Comparison of ENCODE assay signal across 8 mouse cellular contexts in genomic region chr13:21717397-21718357, GRCm38 (mm10). TPM values are rescaled to one million over a fixed set of nuclear protein-coding genes. Genes with fewer than 3 reads are reported as not detected.
DNase-seq lines count a peak whose midpoint lies in the region; ATAC-seq lines count a peak whose summit lies in the region.
"Not testable (repeated sequence)": the region's sequence is repeated elsewhere in the genome, so short reads cannot be mapped to it uniquely, and the experiment has no call there.

Gene Hist1h3h, plus strand, starts transcription at chr13:21717659.

- peak within 1 kb of the TSS; percentile 63 for H3K9ac ChIP-seq in heart, embryonic 15.5 days
- H3K9ac ChIP-seq in liver, embryonic 13.5 days = peak within 1 kb of the TSS; percentile 85
- H3K9ac ChIP-seq in stomach, embryonic 15.5 days = peak within 1 kb of the TSS; percentile 50

- ATAC-seq in heart, embryonic 15.5 days (replicated peaks; ENCODE audit: insufficient number of reproducible peaks, insufficient read depth, low FRiP score, low read depth) = peak; percentile 41; the same call in 1 of the 2 replicates
- peak; percentile 15 for ATAC-seq in liver, embryonic 13.5 days (ENCODE audit: low read depth)
- ATAC-seq in stomach, embryonic 15.5 days (ENCODE audit: insufficient read depth, low FRiP score, low read depth) = peak; percentile 25; the same call in 1 of the 2 replicates

- peaks cover 50% of the 10 kb centered on the region for H3K4me1 ChIP-seq in forebrain, embryonic 10.5 days
- H3K4me1 ChIP-seq in heart, embryonic 15.5 days (replicated peaks) = peaks cover 33% of the 10 kb centered on the region
- H3K4me1 ChIP-seq in liver, embryonic 13.5 days (replicated peaks) = peaks cover 55% of the 10 kb centered on the region
- peaks cover 23% of the 10 kb centered on the region for H3K4me1 ChIP-seq in stomach, embryonic 15.5 days

- H3K4me2 ChIP-seq in heart, embryonic 15.5 days = peak within 1 kb of the TSS; percentile 83
- H3K4me2 ChIP-seq in liver, embryonic 13.5 days = peak within 1 kb of the TSS; percentile 86
- peak within 1 kb of the TSS; percentile 69 for H3K4me2 ChIP-seq in stomach, embryonic 15.5 days

- WGBS in forebrain, embryonic 10.5 days = under 1% methylated on average over 26 of the region's 56 CpGs
- 1% methylated on average over 29 of the region's 56 CpGs for WGBS in heart, embryonic 15.5 days
- WGBS in liver, embryonic 13.5 days (ENCODE audit: insufficient replicate concordance) = under 1% methylated on average over 31 of the region's 56 CpGs
- WGBS in stomach, embryonic 15.5 days = 1% methylated on average over 29 of the region's 56 CpGs

- not testable (repeated sequence) for H3K27me3 ChIP-seq in forebrain, embryonic 10.5 days (ENCODE audit: poor library complexity, severe bottlenecking); heart, embryonic 15.5 days; liver, embryonic 13.5 days; stomach, embryonic 15.5 days (replicated peaks)

- H3K27ac ChIP-seq in forebrain, embryonic 10.5 days = peak within 1 kb of the TSS; percentile 96
- peak within 1 kb of the TSS; percentile 91 for H3K27ac ChIP-seq in heart, embryonic 15.5 days
- H3K27ac ChIP-seq in liver, embryonic 13.5 days = peak within 1 kb of the TSS; percentile 99
- H3K27ac ChIP-seq in stomach, embryonic 15.5 days = peak within 1 kb of the TSS; percentile 96

- peak; percentile 56 to 77 for DNase-seq in CD8-positive naive resting alpha-beta T cell, adult 2 months (ENCODE audit: low read depth in 2 of 2, low spot score in 2 of 2)
- peak; percentile 83 for DNase-seq in c-Kit-positive CD71-negative TER-119-negative erythroid progenitor cells, embryonic 14.5 days (ENCODE audit: low read depth)
- DNase-seq in forebrain, embryonic 10.5 days (ENCODE audit: extremely low spot score, low spot score) = peak; percentile 87
- DNase-seq in kidney, postnatal 25 days = peak; percentile 77 to 83
- DNase-seq in liver, embryonic 13.5 days = peak; percentile 88
- DNase-seq in natural killer cell, adult 2 months (ENCODE audit: low spot score in 2 of 2) = peak; percentile 77 to 83

- H3K36me3 ChIP-seq in forebrain, embryonic 10.5 days (replicated peaks); heart, embryonic 15.5 days; liver, embryonic 13.5 days; stomach, embryonic 15.5 days: not testable (repeated sequence)

- not testable (repeated sequence) for H3K9me3 ChIP-seq in forebrain, embryonic 10.5 days; heart, embryonic 15.5 days (replicated peaks); liver, embryonic 13.5 days (replicated peaks); stomach, embryonic 15.5 days

- peak within 1 kb of the TSS; percentile 59 for H3K4me3 ChIP-seq in forebrain, embryonic 10.5 days
- peak within 1 kb of the TSS; percentile 49 for H3K4me3 ChIP-seq in heart, embryonic 15.5 days
- peak within 1 kb of the TSS; percentile 64 for H3K4me3 ChIP-seq in liver, embryonic 13.5 days (replicated peaks)
- H3K4me3 ChIP-seq in stomach, embryonic 15.5 days (replicated peaks) = peak within 1 kb of the TSS; percentile 46

RNA-seq across cellular contexts. Expression of gene Hist1h3h, which starts in this region (rescaled TPM):
- polyA plus RNA-seq in forebrain, embryonic 10.5 days (2016; fragmentation: Nextera tagmentation; extraction: Ambion mirVana) = 9.4 and 11.1 TPM in 2 replicates
- polyA plus RNA-seq in heart, embryonic 15.5 days (2015; fragmentation: Nextera tagmentation; extraction: Ambion mirVana) = 1.5 and 5.4 TPM in 2 replicates
- 5.8 and 11.7 TPM in 2 replicates for polyA plus RNA-seq in liver, embryonic 13.5 days (2015; fragmentation: Nextera tagmentation; extraction: Ambion mirVana)
- polyA plus RNA-seq in stomach, embryonic 15.5 days (2015; fragmentation: Nextera tagmentation; extraction: Ambion mirVana) = 4.7 and 6.3 TPM in 2 replicates

Comparison
In these comparisons a context has a peak if more than half of its experiments do, and no peak if none do; other contexts are left out.
1. Peak in every context shown above with its lines: DNase-seq, ATAC-seq, H3K4me3 ChIP-seq and H3K27ac ChIP-seq.